Mouse (Mus musculus): ENCODE measurements around the gene Dicer1.

- TF ChIP-seq CTCF (IDR thresholded peaks at IDR 0.05; ENCODE audit: borderline replicate concordance, extremely low read depth, insufficient read depth, insufficient read length) (no peak), POLR2A (IDR thresholded peaks at IDR 0.05; ENCODE audit: borderline replicate concordance, extremely low read depth, insufficient read depth, insufficient read length, poor library complexity, severe bottlenecking) (no peak)
Measured at GRCm38 (mm10) chr12:104763918-104764317, 12.2 kb upstream of the Dicer1 start.
